Mouse (Mus musculus): ENCODE data around the gene Ppp1r1b. TPM values are rescaled to one million over a fixed set of nuclear protein-coding genes. Genes with fewer than 3 reads are reported as not detected.

The Ppp1r1b gene
- polyA plus RNA-seq, 1 experiment = 6.9 TPM

GRCm38 (mm10) chr11:98389221-98389780 is 41.1 kb downstream of the Ppp1r1b start:
- TF ChIP-seq POLR2A (IDR thresholded peaks at IDR 0.05; ENCODE audit: borderline replicate concordance, extremely low read depth, insufficient read depth, insufficient read length, poor library complexity, severe bottlenecking) (no peak), CTCF (IDR thresholded peaks at IDR 0.05; ENCODE audit: borderline replicate concordance, extremely low read depth, insufficient read depth, insufficient read length) (peak; percentile 69)
- peak; percentile 66 for DNase-seq (ENCODE audit: low read depth)

GRCm38 (mm10) chr11:98390141-98390540 is 41.9 kb downstream of the Ppp1r1b start:
- no peak for DNase-seq (ENCODE audit: low read depth)
- TF ChIP-seq POLR2A (IDR thresholded peaks at IDR 0.05; ENCODE audit: borderline replicate concordance, extremely low read depth, insufficient read depth, insufficient read length, poor library complexity, severe bottlenecking) = no peak
- TF ChIP-seq CTCF (IDR thresholded peaks at IDR 0.05; ENCODE audit: borderline replicate concordance, extremely low read depth, insufficient read depth, insufficient read length) = no peak

- no peak for DNase-seq (ENCODE audit: low read depth)
Measured at GRCm38 (mm10) chr11:98392034-98392433, 43.8 kb downstream of the Ppp1r1b start.

GRCm38 (mm10) chr11:98392645-98393044 is 44.4 kb downstream of the Ppp1r1b start:
- no peak for DNase-seq (ENCODE audit: low read depth)

More at GRCm38 (mm10) chr11:98392034-98392433, 43.8 kb downstream of the Ppp1r1b start:
- TF ChIP-seq POLR2A (IDR thresholded peaks at IDR 0.05; ENCODE audit: borderline replicate concordance, extremely low read depth, insufficient read depth, insufficient read length, poor library complexity, severe bottlenecking) = no peak
- no peak for TF ChIP-seq CTCF (IDR thresholded peaks at IDR 0.05; ENCODE audit: borderline replicate concordance, extremely low read depth, insufficient read depth, insufficient read length)

GRCm38 (mm10) chr11:98393317-98393716 is 45.1 kb downstream of the Ppp1r1b start:
- TF ChIP-seq CTCF (IDR thresholded peaks at IDR 0.05; ENCODE audit: borderline replicate concordance, extremely low read depth, insufficient read depth, insufficient read length) (no peak), POLR2A (IDR thresholded peaks at IDR 0.05; ENCODE audit: borderline replicate concordance, extremely low read depth, insufficient read depth, insufficient read length, poor library complexity, severe bottlenecking) (no peak)
- DNase-seq (ENCODE audit: low read depth) = peak; percentile 61

More at GRCm38 (mm10) chr11:98392645-98393044, 44.4 kb downstream of the Ppp1r1b start:
- TF ChIP-seq POLR2A (IDR thresholded peaks at IDR 0.05; ENCODE audit: borderline replicate concordance, extremely low read depth, insufficient read depth, insufficient read length, poor library complexity, severe bottlenecking) (no peak), CTCF (IDR thresholded peaks at IDR 0.05; ENCODE audit: borderline replicate concordance, extremely low read depth, insufficient read depth, insufficient read length) (no peak)

GRCm38 (mm10) chr11:98394301-98394700 is 46.1 kb downstream of the Ppp1r1b start:
- no peak for DNase-seq (ENCODE audit: low read depth)

GRCm38 (mm10) chr11:98395041-98395440 is 46.8 kb downstream of the Ppp1r1b start:
- TF ChIP-seq POLR2A (IDR thresholded peaks at IDR 0.05; ENCODE audit: borderline replicate concordance, extremely low read depth, insufficient read depth, insufficient read length, poor library complexity, severe bottlenecking) (no peak), CTCF (IDR thresholded peaks at IDR 0.05; ENCODE audit: borderline replicate concordance, extremely low read depth, insufficient read depth, insufficient read length) (no peak)
- DNase-seq (ENCODE audit: low read depth) = no peak

More at GRCm38 (mm10) chr11:98394301-98394700, 46.1 kb downstream of the Ppp1r1b start:
- no peak for TF ChIP-seq POLR2A (IDR thresholded peaks at IDR 0.05; ENCODE audit: borderline replicate concordance, extremely low read depth, insufficient read depth, insufficient read length, poor library complexity, severe bottlenecking)
- no peak for TF ChIP-seq CTCF (IDR thresholded peaks at IDR 0.05; ENCODE audit: borderline replicate concordance, extremely low read depth, insufficient read depth, insufficient read length)

- DNase-seq (ENCODE audit: low read depth) = no peak
- TF ChIP-seq POLR2A (IDR thresholded peaks at IDR 0.05; ENCODE audit: borderline replicate concordance, extremely low read depth, insufficient read depth, insufficient read length, poor library complexity, severe bottlenecking) = no peak
- TF ChIP-seq CTCF (IDR thresholded peaks at IDR 0.05; ENCODE audit: borderline replicate concordance, extremely low read depth, insufficient read depth, insufficient read length) = no peak
Measured at GRCm38 (mm10) chr11:98397946-98398345, 49.7 kb downstream of the Ppp1r1b start.

GRCm38 (mm10) chr11:98400161-98400726 is 52.0 kb downstream of the Ppp1r1b start, which contains the start of gene Pgap3:
Gene Pgap3, minus strand, starts transcription at chr11:98400490.
- TF ChIP-seq POLR2A (IDR thresholded peaks at IDR 0.05; ENCODE audit: borderline replicate concordance, extremely low read depth, insufficient read depth, insufficient read length, poor library complexity, severe bottlenecking) = peak; percentile 48; the same call in 1 of the 2 replicates
- no peak for TF ChIP-seq CTCF (IDR thresholded peaks at IDR 0.05; ENCODE audit: borderline replicate concordance, extremely low read depth, insufficient read depth, insufficient read length)

GRCm38 (mm10) chr11:98400816-98401215 is 52.6 kb downstream of the Ppp1r1b start:
- no peak for TF ChIP-seq POLR2A (IDR thresholded peaks at IDR 0.05; ENCODE audit: borderline replicate concordance, extremely low read depth, insufficient read depth, insufficient read length, poor library complexity, severe bottlenecking)
- no peak for TF ChIP-seq CTCF (IDR thresholded peaks at IDR 0.05; ENCODE audit: borderline replicate concordance, extremely low read depth, insufficient read depth, insufficient read length)
- DNase-seq (ENCODE audit: low read depth) = no peak

More at GRCm38 (mm10) chr11:98400161-98400726, 52.0 kb downstream of the Ppp1r1b start, which contains the start of gene Pgap3:
- DNase-seq (ENCODE audit: low read depth) = peak; percentile 97

GRCm38 (mm10) chr11:98406621-98407020 is 58.4 kb downstream of the Ppp1r1b start:
- no peak for DNase-seq (ENCODE audit: low read depth)
- TF ChIP-seq POLR2A (IDR thresholded peaks at IDR 0.05; ENCODE audit: borderline replicate concordance, extremely low read depth, insufficient read depth, insufficient read length, poor library complexity, severe bottlenecking) = no peak
- no peak for TF ChIP-seq CTCF (IDR thresholded peaks at IDR 0.05; ENCODE audit: borderline replicate concordance, extremely low read depth, insufficient read depth, insufficient read length)

Other genes starting within 250 kb of the Ppp1r1b start
- 28.3 and 30.2 TPM in 2 replicates for gene Fbxl20, start 198.0 kb upstream of the Ppp1r1b start, polyA plus RNA-seq (2012; rRNA removed)
- gene Med1, start 155.1 kb upstream of the Ppp1r1b start, polyA plus RNA-seq (2012; rRNA removed) = 30.4 and 33.2 TPM in 2 replicates
- gene Cdk12, start 145.3 kb upstream of the Ppp1r1b start, polyA plus RNA-seq (2012; rRNA removed) = 21.7 and 26.2 TPM in 2 replicates
- gene Neurod2, start 18.8 kb upstream of the Ppp1r1b start, polyA plus RNA-seq (2012; rRNA removed) = 52.0 and 101 TPM in 2 replicates
- gene Stard3, start 10.0 kb downstream of the Ppp1r1b start, polyA plus RNA-seq (2012; rRNA removed) = 66.1 and 124 TPM in 2 replicates
- 0.38 and 0.48 TPM in 2 replicates for gene Tcap, start 35.4 kb downstream of the Ppp1r1b start, polyA plus RNA-seq (2012; rRNA removed)
- gene Pnmt, start 38.0 kb downstream of the Ppp1r1b start, polyA plus RNA-seq (2012; rRNA removed) = 0.88 and 1.6 TPM in 2 replicates
- 12.0 and 16.9 TPM in 2 replicates for gene Pgap3, start 52.1 kb downstream of the Ppp1r1b start, polyA plus RNA-seq (2012; rRNA removed)
- 7.4 and 10.4 TPM in 2 replicates for gene Erbb2, start 64.1 kb downstream of the Ppp1r1b start, polyA plus RNA-seq (2012; rRNA removed)
- 130 and 147 TPM in 2 replicates for gene Mien1, start 90.6 kb downstream of the Ppp1r1b start, polyA plus RNA-seq (2012; rRNA removed)
- gene Grb7, start 98.0 kb downstream of the Ppp1r1b start, polyA plus RNA-seq (2012; rRNA removed) = 0.83 and 1.0 TPM in 2 replicates
- gene Ikzf3, start 197.6 kb downstream of the Ppp1r1b start, polyA plus RNA-seq (2012; rRNA removed) = 0.07 and 0.20 TPM in 2 replicates
- 0.06 and 0.30 TPM in 2 replicates for gene Zpbp2, start 202.7 kb downstream of the Ppp1r1b start, polyA plus RNA-seq (2012; rRNA removed)
- 80.6 and 94.6 TPM in 2 replicates for gene Ormdl3, start 239.0 kb downstream of the Ppp1r1b start, polyA plus RNA-seq (2012; rRNA removed)
- not detected in 2 replicates for gene Lrrc3c, start 249.9 kb downstream of the Ppp1r1b start, polyA plus RNA-seq (2012; rRNA removed)

All from brain, embryonic 14.5 days (tissue).